Mouse (Mus musculus): ENCODE measurements around the gene Apela.

- TF ChIP-seq JUND (conservative IDR thresholded peaks at IDR 0.05; ENCODE audit: low read depth, low read length) (no peak), USF2 (conservative IDR thresholded peaks at IDR 0.05; ENCODE audit: low read depth, low read length) (no peak), CTCF (conservative IDR thresholded peaks at IDR 0.05 in 1 of 2, IDR thresholded peaks at IDR 0.05 in 1 of 2; ENCODE audit: low read depth in 2 of 2, low read length in 2 of 2) (no peak), BHLHE40 (IDR thresholded peaks at IDR 0.05; ENCODE audit: low read depth, low read length) (no peak), POLR2A (IDR thresholded peaks at IDR 0.05; ENCODE audit: low read depth, low read length) (no peak), ETS1 (conservative IDR thresholded peaks at IDR 0.05; ENCODE audit: low read depth, low read length) (no peak), RAD21 (IDR thresholded peaks at IDR 0.05; ENCODE audit: low read depth, low read length) (no peak), SMC3 (IDR thresholded peaks at IDR 0.05; ENCODE audit: low read depth, low read length) (no peak), ELF1 (IDR thresholded peaks at IDR 0.05; ENCODE audit: low read depth, low read length) (no peak), EP300 (IDR thresholded peaks at IDR 0.05; ENCODE audit: low read length) (no peak), PAX5 (IDR thresholded peaks at IDR 0.05; ENCODE audit: low read length) (no peak), ZKSCAN1 (IDR thresholded peaks at IDR 0.05; ENCODE audit: borderline replicate concordance, low read depth, low read length) (no peak), TCF12 (IDR thresholded peaks at IDR 0.05; ENCODE audit: low read depth, low read length) (no peak), KAT2A (IDR thresholded peaks at IDR 0.05; ENCODE audit: insufficient replicate concordance, low read length) (no peak)
These were observed 10.7 kb upstream of the Apela start for GRCm38 (mm10) chr8:65047801-65048200.
